Mouse (Mus musculus): ENCODE results near the gene Mob1a.

Gene Mob1a

GRCm38 (mm10) chr6:83325525-83326393 lies at the start of gene Mob1a, which contains the start of gene Mthfd2:
Gene Mob1a, plus strand, starts transcription at chr6:83326016.
Gene Mthfd2, minus strand, starts transcription at chr6:83325908.
- peak; percentile 97 for DNase-seq (ENCODE audit: inconsistent ontology term)

GRCm38 (mm10) chr6:83277151-83277550 lies 48.7 kb upstream of the Mob1a start:
- DNase-seq (ENCODE audit: inconsistent ontology term): no peak

- DNase-seq (ENCODE audit: inconsistent ontology term): no peak
Observed at GRCm38 (mm10) chr6:83278881-83279280, 46.9 kb upstream of the Mob1a start.

- DNase-seq (ENCODE audit: inconsistent ontology term): no peak
Observed at GRCm38 (mm10) chr6:83280256-83280955, 45.4 kb upstream of the Mob1a start.

- no peak for DNase-seq (ENCODE audit: inconsistent ontology term)
Observed at GRCm38 (mm10) chr6:83300447-83301229, 25.2 kb upstream of the Mob1a start.

GRCm38 (mm10) chr6:83301294-83301693 lies 24.5 kb upstream of the Mob1a start:
- DNase-seq (ENCODE audit: inconsistent ontology term): peak; percentile 33

GRCm38 (mm10) chr6:83302264-83302663 lies 23.6 kb upstream of the Mob1a start:
- peak; percentile 34 for DNase-seq (ENCODE audit: inconsistent ontology term)

GRCm38 (mm10) chr6:83309017-83309416 lies 16.8 kb upstream of the Mob1a start:
- DNase-seq (ENCODE audit: inconsistent ontology term): no peak

- no peak for DNase-seq (ENCODE audit: inconsistent ontology term)
Observed at GRCm38 (mm10) chr6:83311206-83311605, 14.6 kb upstream of the Mob1a start.

- no peak for DNase-seq (ENCODE audit: inconsistent ontology term)
Observed at GRCm38 (mm10) chr6:83312021-83312420, 13.8 kb upstream of the Mob1a start.

- no peak for DNase-seq (ENCODE audit: inconsistent ontology term)
Observed at GRCm38 (mm10) chr6:83312514-83312913, 13.3 kb upstream of the Mob1a start.

- DNase-seq (ENCODE audit: inconsistent ontology term): no peak
Observed at GRCm38 (mm10) chr6:83315293-83315692, 10.5 kb upstream of the Mob1a start.

GRCm38 (mm10) chr6:83316022-83316421 lies 9.8 kb upstream of the Mob1a start:
- DNase-seq (ENCODE audit: inconsistent ontology term): no peak

- peak; percentile 96 for DNase-seq (ENCODE audit: inconsistent ontology term)
Observed at GRCm38 (mm10) chr6:83317108-83317741, 8.6 kb upstream of the Mob1a start.

- DNase-seq (ENCODE audit: inconsistent ontology term): no peak
Observed at GRCm38 (mm10) chr6:83321927-83322326, 3.9 kb upstream of the Mob1a start.

- no peak for DNase-seq (ENCODE audit: inconsistent ontology term)
Observed at GRCm38 (mm10) chr6:83322794-83323193, 3.0 kb upstream of the Mob1a start.

- no peak for DNase-seq (ENCODE audit: inconsistent ontology term)
Observed at GRCm38 (mm10) chr6:83323652-83324419, 2.0 kb upstream of the Mob1a start.

GRCm38 (mm10) chr6:83326394-83326736 lies 549 bp downstream of the Mob1a start:
- DNase-seq (ENCODE audit: inconsistent ontology term): no peak

GRCm38 (mm10) chr6:83326761-83327160 lies 945 bp downstream of the Mob1a start:
- no peak for DNase-seq (ENCODE audit: inconsistent ontology term)

- no peak for DNase-seq (ENCODE audit: inconsistent ontology term)
Observed at GRCm38 (mm10) chr6:83327591-83328190, 1.9 kb downstream of the Mob1a start.
